In genomic region chr1:152020812-152021211, GRCm38 (mm10) we compare ENCODE assay signal across 19 mouse cellular contexts.
"Had no signal": no experiment of that assay in that cellular context is flagged by ENCODE, and none has a peak within 500 bp of the region (broad histone marks: within the 10 kb centered on the region; RNA-seq: fewer than 3 reads in every experiment).

No protein-coding gene starts in this region.

- H3K4me3 ChIP-seq: left cerebral cortex, adult 2 months; liver, embryonic 13.5 days; neural tube, embryonic 12.5 days; neural tube, embryonic 15.5 days had no signal

- H3K36me3 ChIP-seq: liver, embryonic 13.5 days; neural tube, embryonic 12.5 days; neural tube, embryonic 15.5 days had no signal

- H3K9me3 ChIP-seq: liver, embryonic 13.5 days; neural tube, embryonic 12.5 days; neural tube, embryonic 15.5 days had no signal

- H3K27ac ChIP-seq: kidney, postnatal 0 days; left cerebral cortex, adult 2 months; liver, embryonic 13.5 days; neural tube, embryonic 12.5 days; neural tube, embryonic 15.5 days had no signal

- H3K27me3 ChIP-seq: liver, embryonic 13.5 days; neural tube, embryonic 12.5 days; neural tube, embryonic 15.5 days had no signal

- DNase-seq: kidney, adult 18-20 months; kidney, adult 9 months; kidney, postnatal 25 days; layer of hippocampus, postnatal 36 days; liver, embryonic 13.5 days; lung, adult 2 months; lung, postnatal 14 days; lung, postnatal 4 days; midbrain, embryonic 14.5 days; right cerebral cortex, adult 18-20 months; right cerebral cortex, postnatal 14 days; right cerebral cortex, postnatal 4 days; thymus, adult 18-20 months; thymus, postnatal 4 days had no signal

- H3K9ac ChIP-seq: liver, embryonic 13.5 days; neural tube, embryonic 12.5 days; neural tube, embryonic 15.5 days had no signal

- H3K4me2 ChIP-seq: liver, embryonic 13.5 days; midbrain, embryonic 11.5 days; neural tube, embryonic 12.5 days; neural tube, embryonic 15.5 days had no signal
